Mouse (Mus musculus) neural tube, embryonic 14.5 days (tissue): Measurements from ENCODE around the gene Trp53i11. TPM values are rescaled to one million over a fixed set of nuclear protein-coding genes. Genes with fewer than 3 reads are reported as not detected.

Experiments used
- polyA plus RNA-seq: library from polyadenylated mRNA; unstranded; fragments of >200 nt; fragmentation: Nextera tagmentation; extraction: Ambion mirVana; gene quantifications from 2 replicates; pipeline ENCODE4 v1.2.1, GENCODE M21; 2014

The Trp53i11 gene
- polyA plus RNA-seq, 1 experiment from 2014 or later: 82.7 TPM

Other genes starting within 250 kb of the Trp53i11 start
- 1.8 TPM in 2 replicates for gene Prdm11, start 141.4 kb upstream of the Trp53i11 start, polyA plus RNA-seq
- gene Tspan18, start 147.0 kb downstream of the Trp53i11 start, polyA plus RNA-seq: 30.2 and 34.7 TPM in 2 replicates